Mouse (Mus musculus): ENCODE data around the gene Olfr1221. TPM values are rescaled to one million over a fixed set of nuclear protein-coding genes. Genes with fewer than 3 reads are reported as not detected.

The Olfr1221 gene
- total and polyA plus RNA-seq, 3 experiments = 0.11 TPM; not detected in 2

DNA sequence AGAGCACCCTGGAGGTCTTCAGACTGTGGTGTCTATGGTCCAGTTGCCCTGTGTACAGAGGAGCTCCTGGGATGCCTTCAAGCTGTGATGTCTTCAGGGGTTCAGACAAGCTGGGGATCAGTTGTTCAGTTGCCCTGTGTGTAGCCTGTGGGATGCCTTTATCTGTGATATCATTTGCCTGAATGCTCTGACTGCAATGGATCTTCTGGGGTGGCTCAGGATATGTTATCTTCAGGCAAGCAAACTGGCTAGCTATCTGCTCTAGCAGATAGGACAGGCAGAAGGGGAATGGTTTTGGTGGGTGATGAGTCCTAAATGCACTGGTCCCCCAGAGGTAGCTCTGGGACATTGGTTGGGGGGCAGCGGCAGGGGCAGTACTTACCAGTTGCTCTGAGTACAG is 23.2 kb downstream of the Olfr1221 start:
- Histone ChIP-seq H3K4me1 (ENCODE audit: insufficient read depth, low read depth, low read length) (no peaks in the 10 kb centered on the region), H3K4me3 (ENCODE audit: low read depth, low read length) (no peak overlapping the region), H3K27me3 (ENCODE audit: insufficient read depth, low read length) (no peaks in the 10 kb centered on the region), H3K9me3 (replicated peaks) (peaks cover 7% of the 10 kb centered on the region; the same call in 1 of the 2 replicates), H3K36me3 (replicated peaks) (no peaks in the 10 kb centered on the region)
- TF ChIP-seq GATA2 (IDR thresholded peaks at IDR 0.05; ENCODE audit: borderline replicate concordance, low read depth, low read length) (no peak), GATA1 (IDR thresholded peaks at IDR 0.05; ENCODE audit: borderline replicate concordance, low read length) (no peak), CTCF (IDR thresholded peaks at IDR 0.05; ENCODE audit: low read depth, low read length) (no peak), TAL1 (conservative IDR thresholded peaks at IDR 0.05; ENCODE audit: low read depth, low read length) (no peak), POLR2AphosphoS5 (IDR thresholded peaks at IDR 0.05; ENCODE audit: insufficient replicate concordance, low read depth, low read length) (no peak)
- ATAC-seq (ENCODE audit: extremely low read depth, insufficient number of reproducible peaks, low FRiP score, poor library complexity, severe bottlenecking) (no peak), DNase-seq (ENCODE audit: low spot score) (no peak)

GRCm38 (mm10) chr2:89083413-89083812 is 33.7 kb downstream of the Olfr1221 start, which contains the start of gene Olfr1219:
Gene Olfr1219, minus strand, starts transcription at chr2:89083513.
- Histone ChIP-seq H3K4me3 (ENCODE audit: low read depth, low read length) (no peak within 1 kb of the TSS), H3K9me3 (replicated peaks) (no peaks in the 10 kb centered on the region; the same call in 1 of the 2 replicates), H3K27me3 (ENCODE audit: insufficient read depth, low read length) (no peaks in the 10 kb centered on the region), H3K36me3 (replicated peaks) (no peaks in the 10 kb centered on the region), H3K4me1 (ENCODE audit: insufficient read depth, low read depth, low read length) (no peaks in the 10 kb centered on the region)
- TF ChIP-seq GATA2 (IDR thresholded peaks at IDR 0.05; ENCODE audit: borderline replicate concordance, low read depth, low read length) (no peak), POLR2AphosphoS5 (IDR thresholded peaks at IDR 0.05; ENCODE audit: insufficient replicate concordance, low read depth, low read length) (no peak)
- DNase-seq (ENCODE audit: low spot score) (no peak), ATAC-seq (ENCODE audit: extremely low read depth, insufficient number of reproducible peaks, low FRiP score, poor library complexity, severe bottlenecking) (no peak)

DNA sequence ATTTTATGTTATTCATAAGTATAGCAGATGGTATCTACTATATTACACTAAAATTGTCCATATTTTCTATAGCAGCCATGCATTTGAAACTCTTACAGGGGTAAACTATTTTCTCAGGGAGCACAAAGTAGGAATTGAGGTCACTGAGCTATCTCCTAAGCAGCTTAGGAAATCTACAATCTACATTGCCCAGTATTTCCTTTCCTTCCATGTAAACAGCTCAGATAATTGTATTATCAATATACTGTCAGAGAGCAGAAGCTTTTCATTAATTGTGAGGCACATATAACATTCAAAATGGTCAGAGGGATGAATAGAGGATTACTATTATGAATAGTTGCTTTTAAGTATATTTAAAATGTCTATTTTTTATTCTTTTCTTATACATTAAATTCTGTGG is 35.6 kb downstream of the Olfr1221 start:
- Histone ChIP-seq H3K9me3 (replicated peaks) (no peaks in the 10 kb centered on the region; the same call in 1 of the 2 replicates), H3K27me3 (ENCODE audit: insufficient read depth, low read length) (no peaks in the 10 kb centered on the region), H3K4me3 (ENCODE audit: low read depth, low read length) (no peak overlapping the region), H3K36me3 (replicated peaks) (no peaks in the 10 kb centered on the region), H3K4me1 (ENCODE audit: insufficient read depth, low read depth, low read length) (no peaks in the 10 kb centered on the region)
- no peak for TF ChIP-seq GATA1 (IDR thresholded peaks at IDR 0.05; ENCODE audit: borderline replicate concordance, low read length)
- TF ChIP-seq CTCF (IDR thresholded peaks at IDR 0.05; ENCODE audit: low read depth, low read length) = no peak
- TF ChIP-seq TAL1 (conservative IDR thresholded peaks at IDR 0.05; ENCODE audit: low read depth, low read length) = no peak
- TF ChIP-seq GATA2 (IDR thresholded peaks at IDR 0.05; ENCODE audit: borderline replicate concordance, low read depth, low read length) = no peak
- TF ChIP-seq POLR2AphosphoS5 (IDR thresholded peaks at IDR 0.05; ENCODE audit: insufficient replicate concordance, low read depth, low read length) = no peak
- ATAC-seq (ENCODE audit: extremely low read depth, insufficient number of reproducible peaks, low FRiP score, poor library complexity, severe bottlenecking) (no peak), DNase-seq (ENCODE audit: low spot score) (no peak)

DNA sequence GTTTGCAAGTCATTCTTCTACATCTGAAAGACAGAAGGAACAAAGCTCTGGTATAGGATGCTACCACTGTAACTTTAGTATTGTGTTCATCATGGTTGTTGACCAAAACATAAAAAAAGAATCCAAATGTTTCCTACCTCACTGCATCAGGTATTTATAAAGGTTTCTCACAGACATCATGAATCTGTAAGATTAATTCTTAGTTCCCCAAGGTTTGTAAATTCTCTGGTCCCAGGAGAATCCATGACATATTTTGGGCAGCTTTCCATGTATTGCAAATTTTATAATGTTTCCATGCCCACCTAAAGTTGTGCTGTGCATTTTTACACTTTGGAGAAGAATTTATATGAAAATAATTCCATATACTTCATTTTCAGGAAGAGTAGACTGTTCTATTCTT is 56.0 kb downstream of the Olfr1221 start, which contains the start of gene Olfr1218:
TSS of gene Olfr1218 (minus strand) at position 101 of the 400 bp plus-strand sequence.
- H3K36me3 ChIP-seq (replicated peaks) = no peaks in the 10 kb centered on the region
- no peaks in the 10 kb centered on the region for H3K9me3 ChIP-seq (replicated peaks)
- ATAC-seq (ENCODE audit: extremely low read depth, insufficient number of reproducible peaks, low FRiP score, poor library complexity, severe bottlenecking) (no peak), DNase-seq (ENCODE audit: low spot score) (no peak)
- no peak for TF ChIP-seq GATA1 (IDR thresholded peaks at IDR 0.05; ENCODE audit: borderline replicate concordance, low read length)
- no peak for TF ChIP-seq TAL1 (conservative IDR thresholded peaks at IDR 0.05; ENCODE audit: low read depth, low read length)
- no peak for TF ChIP-seq POLR2AphosphoS5 (IDR thresholded peaks at IDR 0.05; ENCODE audit: insufficient replicate concordance, low read depth, low read length)
- TF ChIP-seq GATA2 (IDR thresholded peaks at IDR 0.05; ENCODE audit: borderline replicate concordance, low read depth, low read length) = no peak
- TF ChIP-seq CTCF (IDR thresholded peaks at IDR 0.05; ENCODE audit: low read depth, low read length) = no peak
- no peaks in the 10 kb centered on the region for H3K4me1 ChIP-seq (ENCODE audit: insufficient read depth, low read depth, low read length)
- H3K4me3 ChIP-seq (ENCODE audit: low read depth, low read length) = no peak within 1 kb of the TSS
- H3K27me3 ChIP-seq (ENCODE audit: insufficient read depth, low read length) = no peaks in the 10 kb centered on the region

Other genes starting within 250 kb of the Olfr1221 start
Only the 20 nearest of the 24 such genes appear.
- not detected in 2 replicates for gene Olfr1209, start 202.1 kb downstream of the Olfr1221 start, total RNA-seq (2014; fragmentation: Nextera tagmentation)
- 0.05 TPM in 1 of 2 replicates, not detected in the other for gene Olfr1209, start 202.1 kb downstream of the Olfr1221 start, total RNA-seq (2017)
- gene Olfr1209, start 202.1 kb downstream of the Olfr1221 start, polyA plus RNA-seq (2012) = 0.07 TPM in 1 of 2 replicates, not detected in the other
- not detected in 2 replicates for gene Olfr1211, start 179.2 kb downstream of the Olfr1221 start, total RNA-seq (2014; fragmentation: Nextera tagmentation)
- 0.05 TPM in 1 of 2 replicates, not detected in the other for gene Olfr1211, start 179.2 kb downstream of the Olfr1221 start, total RNA-seq (2017)
- not detected in 2 replicates for gene Olfr1211, start 179.2 kb downstream of the Olfr1221 start, polyA plus RNA-seq (2012)
- gene Olfr1212, start 163.3 kb downstream of the Olfr1221 start, total RNA-seq (2014; fragmentation: Nextera tagmentation) = not detected in 2 replicates
- 0.06 and 0.55 TPM in 2 replicates for gene Olfr1212, start 163.3 kb downstream of the Olfr1221 start, total RNA-seq (2017)
- not detected in 2 replicates for gene Olfr1212, start 163.3 kb downstream of the Olfr1221 start, polyA plus RNA-seq (2012)
- gene Gm13762, start 137.0 kb downstream of the Olfr1221 start, total RNA-seq (2014; fragmentation: Nextera tagmentation) = not detected in 2 replicates
- 0.17 TPM in 1 of 2 replicates, not detected in the other for gene Gm13762, start 137.0 kb downstream of the Olfr1221 start, total RNA-seq (2017)
- gene Gm13762, start 137.0 kb downstream of the Olfr1221 start, polyA plus RNA-seq (2012) = not detected in 2 replicates
- gene Olfr1214, start 124.6 kb downstream of the Olfr1221 start, total RNA-seq (2014; fragmentation: Nextera tagmentation) = not detected in 2 replicates
- 0.16 TPM in 1 of 2 replicates, not detected in the other for gene Olfr1214, start 124.6 kb downstream of the Olfr1221 start, total RNA-seq (2017)
- gene Olfr1214, start 124.6 kb downstream of the Olfr1221 start, polyA plus RNA-seq (2012) = not detected in 2 replicates
- not detected in 2 replicates for gene Olfr1215, start 110.3 kb downstream of the Olfr1221 start, total RNA-seq (2014; fragmentation: Nextera tagmentation)
- not detected in 2 replicates for gene Olfr1215, start 110.3 kb downstream of the Olfr1221 start, total RNA-seq (2017)
- gene Olfr1215, start 110.3 kb downstream of the Olfr1221 start, polyA plus RNA-seq (2012) = not detected in 2 replicates
- gene Olfr1216, start 98.9 kb downstream of the Olfr1221 start, total RNA-seq (2014; fragmentation: Nextera tagmentation) = not detected in 2 replicates
- 0.06 TPM in 1 of 2 replicates, not detected in the other for gene Olfr1216, start 98.9 kb downstream of the Olfr1221 start, total RNA-seq (2017)
- gene Olfr1216, start 98.9 kb downstream of the Olfr1221 start, polyA plus RNA-seq (2012) = not detected in 2 replicates
- not detected in 2 replicates for gene Olfr1217, start 85.2 kb downstream of the Olfr1221 start, total RNA-seq (2014; fragmentation: Nextera tagmentation)
- 0.12 and 0.16 TPM in 2 replicates for gene Olfr1217, start 85.2 kb downstream of the Olfr1221 start, total RNA-seq (2017)
- gene Olfr1217, start 85.2 kb downstream of the Olfr1221 start, polyA plus RNA-seq (2012) = not detected in 2 replicates
- gene Olfr1218, start 56.1 kb downstream of the Olfr1221 start, total RNA-seq (2014; fragmentation: Nextera tagmentation) = not detected in 2 replicates
- gene Olfr1218, start 56.1 kb downstream of the Olfr1221 start, total RNA-seq (2017) = 0.23 and 0.27 TPM in 2 replicates
- not detected in 2 replicates for gene Olfr1218, start 56.1 kb downstream of the Olfr1221 start, polyA plus RNA-seq (2012)
- gene Olfr1219, start 33.8 kb downstream of the Olfr1221 start, total RNA-seq (2014; fragmentation: Nextera tagmentation) = not detected in 2 replicates
- gene Olfr1219, start 33.8 kb downstream of the Olfr1221 start, total RNA-seq (2017) = 0.22 TPM in 1 of 2 replicates, not detected in the other
- not detected in 2 replicates for gene Olfr1219, start 33.8 kb downstream of the Olfr1221 start, polyA plus RNA-seq (2012)
- 0.15 TPM in 1 of 2 replicates, not detected in the other for gene Olfr1220, start 10.4 kb downstream of the Olfr1221 start, total RNA-seq (2014; fragmentation: Nextera tagmentation)
- 0.05 and 0.12 TPM in 2 replicates for gene Olfr1220, start 10.4 kb downstream of the Olfr1221 start, total RNA-seq (2017)
- not detected in 2 replicates for gene Olfr1220, start 10.4 kb downstream of the Olfr1221 start, polyA plus RNA-seq (2012)
- not detected in 2 replicates for gene Olfr1222, start 15.8 kb upstream of the Olfr1221 start, total RNA-seq (2014; fragmentation: Nextera tagmentation)
- gene Olfr1222, start 15.8 kb upstream of the Olfr1221 start, total RNA-seq (2017) = 0.16 and 0.29 TPM in 2 replicates
- gene Olfr1222, start 15.8 kb upstream of the Olfr1221 start, polyA plus RNA-seq (2012) = not detected in 2 replicates
- gene Olfr1223, start 34.3 kb upstream of the Olfr1221 start, total RNA-seq (2014; fragmentation: Nextera tagmentation) = not detected in 2 replicates
- 0.06 TPM in 1 of 2 replicates, not detected in the other for gene Olfr1223, start 34.3 kb upstream of the Olfr1221 start, total RNA-seq (2017)
- not detected in 2 replicates for gene Olfr1223, start 34.3 kb upstream of the Olfr1221 start, polyA plus RNA-seq (2012)
- not detected in 2 replicates for gene Olfr1224-ps1, start 46.8 kb upstream of the Olfr1221 start, total RNA-seq (2014; fragmentation: Nextera tagmentation)
- not detected in 2 replicates for gene Olfr1224-ps1, start 46.8 kb upstream of the Olfr1221 start, total RNA-seq (2017)
- gene Olfr1224-ps1, start 46.8 kb upstream of the Olfr1221 start, polyA plus RNA-seq (2012) = not detected in 2 replicates
- not detected in 2 replicates for gene Olfr1225, start 57.4 kb upstream of the Olfr1221 start, total RNA-seq (2014; fragmentation: Nextera tagmentation)
- gene Olfr1225, start 57.4 kb upstream of the Olfr1221 start, total RNA-seq (2017) = 0.16 and 0.41 TPM in 2 replicates
- gene Olfr1225, start 57.4 kb upstream of the Olfr1221 start, polyA plus RNA-seq (2012) = not detected in 2 replicates
- gene Olfr1226, start 82.8 kb upstream of the Olfr1221 start, total RNA-seq (2014; fragmentation: Nextera tagmentation) = not detected in 2 replicates
- 0.12 and 0.16 TPM in 2 replicates for gene Olfr1226, start 82.8 kb upstream of the Olfr1221 start, total RNA-seq (2017)
- not detected in 2 replicates for gene Olfr1226, start 82.8 kb upstream of the Olfr1221 start, polyA plus RNA-seq (2012)
- not detected in 2 replicates for gene Olfr1228, start 136.8 kb upstream of the Olfr1221 start, total RNA-seq (2014; fragmentation: Nextera tagmentation)
- 0.05 TPM in 1 of 2 replicates, not detected in the other for gene Olfr1228, start 136.8 kb upstream of the Olfr1221 start, total RNA-seq (2017)
- not detected in 2 replicates for gene Olfr1228, start 136.8 kb upstream of the Olfr1221 start, polyA plus RNA-seq (2012)
- gene Olfr1229, start 170.7 kb upstream of the Olfr1221 start, total RNA-seq (2014; fragmentation: Nextera tagmentation) = not detected in 2 replicates
- gene Olfr1229, start 170.7 kb upstream of the Olfr1221 start, total RNA-seq (2017) = 0.16 and 0.17 TPM in 2 replicates
- not detected in 2 replicates for gene Olfr1229, start 170.7 kb upstream of the Olfr1221 start, polyA plus RNA-seq (2012)
- gene Olfr1230, start 180.0 kb upstream of the Olfr1221 start, total RNA-seq (2014; fragmentation: Nextera tagmentation) = not detected in 2 replicates
- gene Olfr1230, start 180.0 kb upstream of the Olfr1221 start, total RNA-seq (2017) = 0.41 TPM in 1 of 2 replicates, not detected in the other
- gene Olfr1230, start 180.0 kb upstream of the Olfr1221 start, polyA plus RNA-seq (2012) = not detected in 2 replicates
- not detected in 2 replicates for gene Olfr1231, start 189.8 kb upstream of the Olfr1221 start, total RNA-seq (2014; fragmentation: Nextera tagmentation)
- gene Olfr1231, start 189.8 kb upstream of the Olfr1221 start, total RNA-seq (2017) = 0.12 and 0.22 TPM in 2 replicates
- not detected in 2 replicates for gene Olfr1231, start 189.8 kb upstream of the Olfr1221 start, polyA plus RNA-seq (2012)

All from G1E (cell line).